Mouse (Mus musculus) cerebellum, adult 9-11 months (tissue): ENCODE measurements around the gene Fam69b.

Experiments used
- DNase-seq: peaks from one replicate; pipeline ENCODE4 v3.0.0; 2022

The Fam69b gene

GRCm38 (mm10) chr2:26627921-26628739, at the start of gene Fam69b:
Fam69b (plus strand) TSS chr2:26628457.
- peak; percentile 91 for DNase-seq

- no peak for DNase-seq
Observed at GRCm38 (mm10) chr2:26579714-26580113, 48.5 kb upstream of the Fam69b start, which contains the start of gene Egfl7. Egfl7 (plus strand) TSS chr2:26580014.

- DNase-seq = no peak
Observed at GRCm38 (mm10) chr2:26580751-26581150, 47.5 kb upstream of the Fam69b start.

GRCm38 (mm10) chr2:26582203-26582602, 46.1 kb upstream of the Fam69b start:
- no peak for DNase-seq

GRCm38 (mm10) chr2:26582741-26583140, 45.5 kb upstream of the Fam69b start:
- DNase-seq = no peak

- no peak for DNase-seq
Observed at GRCm38 (mm10) chr2:26583640-26584039, 44.6 kb upstream of the Fam69b start.

- peak; percentile 11 for DNase-seq
Observed at GRCm38 (mm10) chr2:26585713-26586112, 42.5 kb upstream of the Fam69b start.

GRCm38 (mm10) chr2:26586294-26587043, 41.8 kb upstream of the Fam69b start, which contains the start of gene Gm20532:
Gm20532 (plus strand) TSS chr2:26586639.
- peak; percentile 52 for DNase-seq

GRCm38 (mm10) chr2:26587044-26587405, 41.2 kb upstream of the Fam69b start:
- DNase-seq = no peak

GRCm38 (mm10) chr2:26588573-26588972, 39.7 kb upstream of the Fam69b start:
- no peak for DNase-seq

- DNase-seq = no peak
Observed at GRCm38 (mm10) chr2:26589284-26589683, 39.0 kb upstream of the Fam69b start.

GRCm38 (mm10) chr2:26590282-26590681, 38.0 kb upstream of the Fam69b start:
- no peak for DNase-seq

- no peak for DNase-seq
Observed at GRCm38 (mm10) chr2:26590962-26591361, 37.3 kb upstream of the Fam69b start.

GRCm38 (mm10) chr2:26591416-26591815, 36.8 kb upstream of the Fam69b start:
- DNase-seq = no peak

GRCm38 (mm10) chr2:26593211-26594021, 34.8 kb upstream of the Fam69b start:
- DNase-seq = no peak

GRCm38 (mm10) chr2:26594022-26594346, 34.3 kb upstream of the Fam69b start:
- DNase-seq = no peak

GRCm38 (mm10) chr2:26594461-26594933, 33.8 kb upstream of the Fam69b start:
- DNase-seq = no peak

- no peak for DNase-seq
Observed at GRCm38 (mm10) chr2:26594934-26595724, 33.1 kb upstream of the Fam69b start.

- no peak for DNase-seq
Observed at GRCm38 (mm10) chr2:26595725-26596435, 32.4 kb upstream of the Fam69b start.

GRCm38 (mm10) chr2:26596898-26597297, 31.4 kb upstream of the Fam69b start:
- DNase-seq = no peak

- DNase-seq = no peak
Observed at GRCm38 (mm10) chr2:26597810-26598209, 30.4 kb upstream of the Fam69b start.

- no peak for DNase-seq
Observed at GRCm38 (mm10) chr2:26598462-26598861, 29.8 kb upstream of the Fam69b start.
